Mouse (Mus musculus): ENCODE measurements around the gene Usp3. TPM values are rescaled to one million over a fixed set of nuclear protein-coding genes. Genes with fewer than 3 reads are reported as not detected.

The Usp3 gene
- total RNA-seq, 2 experiments from 2014 or later: 68.1 to 97.6 TPM

- ATAC-seq (ENCODE audit: poor library complexity, severe bottlenecking): no peak
These were observed 17.1 kb downstream of the Usp3 start for GRCm38 (mm10) chr9:66575878-66576238.

GRCm38 (mm10) chr9:66575041-66575877 lies 17.7 kb downstream of the Usp3 start:
- no peak for ATAC-seq (ENCODE audit: poor library complexity, severe bottlenecking)

DNA sequence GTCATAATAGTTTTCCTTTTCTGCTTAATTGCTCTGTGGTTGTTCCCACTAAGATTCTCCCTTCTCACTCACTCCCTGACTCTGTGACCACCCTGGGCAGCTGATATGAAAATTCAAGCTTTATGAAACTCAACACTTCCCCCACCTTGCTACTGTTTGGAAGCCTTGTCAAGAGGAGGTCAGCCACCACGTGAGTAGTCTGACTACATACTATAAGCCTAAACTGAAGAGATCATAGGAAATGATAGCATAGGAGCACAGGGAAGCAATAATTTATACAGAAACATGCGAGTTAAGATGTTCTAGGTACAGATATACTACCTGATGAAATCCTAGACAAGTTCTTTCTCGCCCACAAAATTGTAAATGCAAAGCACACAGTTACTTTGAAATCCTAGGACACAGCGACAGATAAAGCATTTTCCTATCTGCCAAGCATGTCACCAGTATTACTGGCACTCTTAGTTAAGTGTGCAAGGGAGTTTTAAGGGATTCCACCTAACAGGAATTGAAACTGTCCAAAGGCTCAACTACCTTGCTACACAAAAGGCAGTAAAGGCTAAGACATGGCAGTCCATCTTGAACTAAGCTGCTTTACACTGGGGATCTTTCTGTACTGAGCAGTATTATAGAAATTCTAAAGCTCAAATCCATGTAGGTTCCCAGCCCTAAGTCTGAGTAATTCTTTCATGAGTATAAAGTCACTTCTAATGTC lies 20.8 kb downstream of the Usp3 start:
- ATAC-seq (ENCODE audit: poor library complexity, severe bottlenecking): no peak

DNA sequence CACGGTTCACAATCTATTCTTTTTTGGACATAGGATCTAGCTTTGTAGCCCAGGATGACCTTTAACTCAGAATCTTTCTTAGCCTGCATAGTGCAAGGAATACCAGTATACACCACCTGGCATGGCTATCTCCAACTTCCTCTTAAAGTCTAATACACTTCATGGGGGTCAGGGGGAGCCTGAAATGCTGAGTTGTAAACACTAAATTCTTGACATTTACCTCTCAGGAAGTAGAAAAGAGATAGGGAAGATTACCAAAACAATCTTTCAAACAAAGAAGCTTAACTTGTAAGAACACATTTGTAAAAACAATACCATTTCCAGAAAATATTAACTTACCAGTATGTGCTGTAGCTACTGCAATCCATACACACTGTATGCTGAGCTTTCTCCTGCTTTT lies 30.7 kb downstream of the Usp3 start:
- no peak; the same call in 1 of the 2 replicates for ATAC-seq (ENCODE audit: poor library complexity, severe bottlenecking)

- ATAC-seq (ENCODE audit: poor library complexity, severe bottlenecking): no peak
These were observed 31.4 kb downstream of the Usp3 start for GRCm38 (mm10) chr9:66561496-66561895.

GRCm38 (mm10) chr9:66560728-66561127 lies 32.2 kb downstream of the Usp3 start:
- ATAC-seq (ENCODE audit: poor library complexity, severe bottlenecking): no peak

DNA sequence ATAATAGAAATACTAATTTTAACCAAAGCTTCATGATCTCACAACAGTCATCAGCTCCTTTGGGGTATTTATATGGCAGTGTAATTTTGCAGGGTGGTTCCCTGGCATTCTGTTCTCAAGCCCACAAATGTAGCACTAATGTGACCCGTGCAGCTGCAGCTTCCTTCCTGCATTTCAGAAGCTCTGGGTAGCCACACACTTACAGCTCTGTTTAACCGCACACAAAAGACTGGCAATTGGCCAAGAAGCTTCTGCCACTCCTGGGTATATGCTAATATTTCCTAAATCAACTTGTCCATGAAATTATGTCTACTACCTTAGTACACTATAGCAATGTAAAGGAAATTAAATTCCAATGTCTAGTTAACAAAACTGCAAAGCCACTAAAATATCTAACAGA lies 32.6 kb downstream of the Usp3 start:
- peak; percentile 51 for ATAC-seq (ENCODE audit: poor library complexity, severe bottlenecking)

DNA sequence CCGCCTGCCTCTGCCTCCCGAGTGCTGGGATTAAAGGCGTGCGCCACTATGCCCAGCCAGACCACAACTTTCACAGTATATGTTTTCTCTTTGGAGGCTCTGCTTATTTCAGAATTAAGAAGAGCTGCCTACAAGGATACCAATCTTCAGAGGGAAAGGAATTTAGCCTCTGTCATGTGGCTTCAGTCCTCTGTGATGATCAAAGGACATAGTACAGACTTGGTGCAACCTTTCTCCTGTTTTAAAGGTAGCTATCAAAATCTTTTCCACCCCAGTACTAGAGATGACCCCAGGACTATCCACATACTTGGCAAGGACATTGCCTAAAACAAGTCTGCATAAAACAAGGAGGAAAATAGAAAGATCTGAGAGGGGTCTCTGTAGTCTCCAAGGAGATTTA lies 34.0 kb downstream of the Usp3 start:
- ATAC-seq (ENCODE audit: poor library complexity, severe bottlenecking): no peak

DNA sequence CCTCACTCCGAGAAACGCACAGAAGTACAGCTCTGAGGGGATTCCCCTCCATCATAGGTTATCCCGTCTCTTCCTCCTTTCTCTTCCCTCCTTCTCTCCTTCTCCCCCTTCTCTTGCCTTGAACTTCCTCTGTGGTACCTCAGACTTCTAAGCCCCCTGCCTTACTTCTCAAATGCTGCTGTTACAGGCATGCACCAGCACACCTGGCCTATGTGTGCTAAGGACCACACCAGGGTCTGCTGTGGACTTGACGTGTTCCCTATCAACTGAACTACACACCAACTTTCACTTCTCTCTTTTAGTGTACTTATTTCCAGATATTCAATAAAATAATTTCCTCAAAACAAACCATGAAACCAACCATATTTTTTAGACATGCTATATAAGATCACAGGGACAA lies 50.2 kb downstream of the Usp3 start:
- ATAC-seq (ENCODE audit: poor library complexity, severe bottlenecking): peak; percentile 33; the same call in 1 of the 2 replicates

- ATAC-seq (ENCODE audit: poor library complexity, severe bottlenecking): no peak
These were observed 71.3 kb downstream of the Usp3 start for GRCm38 (mm10) chr9:66521595-66521994.

DNA sequence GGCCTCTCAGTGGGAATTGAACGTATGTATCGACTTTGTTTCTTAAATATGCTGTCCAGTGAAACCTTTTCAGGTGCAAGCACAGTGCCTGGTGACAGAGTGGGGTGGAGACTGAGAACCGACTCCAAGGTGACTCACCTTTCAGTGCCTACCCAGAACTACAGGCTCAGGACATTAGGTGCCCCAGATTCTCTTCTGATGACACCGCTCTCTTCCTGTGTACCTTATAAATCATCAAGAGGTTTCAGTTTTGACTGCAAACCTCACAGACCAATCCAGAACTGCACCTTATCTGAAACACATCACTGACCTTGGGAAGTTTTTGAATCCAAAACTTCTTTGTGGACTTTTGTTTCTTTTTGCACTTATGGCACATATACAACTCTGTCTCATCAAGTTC lies 72.6 kb downstream of the Usp3 start:
- ATAC-seq (ENCODE audit: poor library complexity, severe bottlenecking): no peak

DNA sequence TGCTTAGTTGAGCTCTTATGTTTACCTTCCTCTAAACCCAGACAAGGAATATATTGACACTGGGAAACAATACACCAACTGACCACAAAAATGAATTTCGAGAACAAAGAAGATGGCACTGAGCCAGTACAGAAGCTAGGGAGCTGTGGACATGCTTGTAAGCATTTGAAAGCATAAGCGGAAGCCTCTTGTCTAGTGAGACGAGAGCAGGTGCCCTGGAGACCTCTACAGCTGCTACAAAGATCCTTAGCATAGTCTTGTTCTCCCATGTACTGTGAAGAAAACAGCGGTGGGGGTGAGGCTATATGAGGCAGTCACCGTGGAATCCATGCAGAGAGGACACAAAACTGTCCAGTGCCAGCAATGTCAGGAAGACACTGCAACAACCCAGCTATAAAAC lies 74.0 kb downstream of the Usp3 start:
- no peak for ATAC-seq (ENCODE audit: poor library complexity, severe bottlenecking)

- ATAC-seq (ENCODE audit: poor library complexity, severe bottlenecking): no peak
These were observed 74.7 kb downstream of the Usp3 start for GRCm38 (mm10) chr9:66518251-66518650.

DNA sequence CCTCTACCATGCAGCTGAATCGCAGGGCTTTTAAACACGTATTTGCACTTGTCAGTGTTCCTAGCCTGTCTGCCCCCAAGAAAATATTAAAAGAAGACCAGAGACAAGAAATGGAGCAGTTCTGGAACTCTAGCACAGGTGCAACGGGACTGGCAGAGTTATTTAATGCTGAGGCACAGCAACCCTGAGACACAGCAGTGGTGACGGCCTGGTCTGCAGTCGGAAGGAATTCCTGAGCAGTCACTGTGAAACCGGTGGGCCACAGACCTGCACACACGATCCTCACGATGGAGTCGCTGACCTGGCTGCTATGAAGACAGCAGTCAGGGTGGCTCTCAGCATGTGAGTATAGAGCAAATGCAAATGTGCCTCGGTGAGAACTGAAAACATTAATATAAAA lies 75.2 kb downstream of the Usp3 start:
- ATAC-seq (ENCODE audit: poor library complexity, severe bottlenecking): no peak

GRCm38 (mm10) chr9:66516296-66516940 lies 76.5 kb downstream of the Usp3 start:
- no peak for ATAC-seq (ENCODE audit: poor library complexity, severe bottlenecking)

GRCm38 (mm10) chr9:66515680-66516210 lies 77.2 kb downstream of the Usp3 start:
- no peak for ATAC-seq (ENCODE audit: poor library complexity, severe bottlenecking)

DNA sequence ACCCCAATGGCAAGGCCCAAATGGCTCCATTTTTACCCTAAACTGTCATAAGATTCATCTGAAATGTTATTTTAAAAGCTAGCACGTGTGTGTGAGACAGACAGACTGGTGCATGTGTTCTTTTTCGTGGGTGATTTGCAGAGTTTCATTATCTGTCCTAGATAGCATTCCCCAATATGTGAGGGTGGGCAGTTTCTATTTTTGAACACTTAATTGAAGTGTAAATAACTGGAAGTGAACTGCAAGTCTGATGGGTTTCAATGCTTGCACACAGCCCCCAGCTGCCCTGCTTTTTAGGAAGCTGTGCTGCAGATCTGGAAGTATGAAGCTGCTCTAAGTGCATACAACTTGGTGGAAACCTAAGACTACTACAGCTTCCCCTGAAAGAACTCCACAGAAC lies 77.8 kb downstream of the Usp3 start:
- no peak for ATAC-seq (ENCODE audit: poor library complexity, severe bottlenecking)

- ATAC-seq (ENCODE audit: poor library complexity, severe bottlenecking): no peak
These were observed 78.6 kb downstream of the Usp3 start, which contains the start of gene Fbxl22 for GRCm38 (mm10) chr9:66514256-66514770. Gene Fbxl22 (minus strand): TSS chr9:66514593.

DNA sequence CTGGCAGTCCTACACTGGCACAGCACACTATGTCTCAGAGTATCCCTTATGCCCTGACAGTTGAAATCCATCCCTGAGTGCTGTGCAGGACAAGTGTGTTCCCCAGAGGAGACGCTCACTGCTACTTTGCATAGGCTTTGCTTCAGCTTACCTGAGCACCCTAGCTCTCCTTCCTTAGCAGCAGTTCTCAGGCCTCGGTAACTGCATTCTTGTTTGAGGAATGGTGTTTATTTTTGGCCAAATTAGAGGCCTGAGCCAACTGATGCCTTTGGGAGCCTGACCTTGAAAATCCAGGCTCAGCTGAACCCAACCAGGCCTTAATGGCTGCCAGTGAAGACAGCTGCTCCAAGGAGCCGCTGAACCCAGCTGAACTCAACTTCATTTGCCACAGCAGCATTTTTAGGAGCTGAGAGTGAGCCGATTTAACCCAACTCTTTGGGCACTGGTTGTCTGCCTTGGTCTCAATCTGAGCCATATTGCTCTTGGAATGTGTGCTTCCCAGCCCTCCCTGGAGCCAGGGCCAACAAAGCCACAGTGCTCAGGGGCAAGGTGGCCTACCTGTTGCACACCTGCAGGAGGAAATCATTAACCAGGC lies 79.2 kb downstream of the Usp3 start:
- ATAC-seq (ENCODE audit: poor library complexity, severe bottlenecking): no peak

GRCm38 (mm10) chr9:66513150-66513549 lies 79.8 kb downstream of the Usp3 start:
- ATAC-seq (ENCODE audit: poor library complexity, severe bottlenecking): no peak

DNA sequence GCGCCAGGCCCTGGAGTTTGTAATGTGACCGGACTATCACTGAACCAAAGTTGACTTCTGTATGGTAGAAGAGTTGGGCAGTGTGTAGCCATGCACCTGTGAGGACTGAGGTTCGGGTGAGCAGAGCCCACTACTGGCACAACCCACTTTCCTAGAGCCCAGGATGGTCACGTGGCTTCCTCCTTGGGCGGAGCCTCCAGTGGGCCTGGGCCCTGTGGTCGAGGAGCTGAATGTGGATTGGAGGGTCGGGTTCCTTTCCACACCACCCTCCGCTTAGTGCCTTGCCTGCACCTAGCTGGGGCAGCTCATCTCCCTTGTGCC lies 80.6 kb downstream of the Usp3 start:
- peak; percentile 68 for ATAC-seq (ENCODE audit: poor library complexity, severe bottlenecking)
